Mouse (Mus musculus) frontal cortex, adult (tissue): ENCODE results near the gene Olfr558.

Experiments used
- ATAC-seq: cut with Nextera tagmentation; 2 replicates; pipeline ENCODE4 v1.9.2; 2017; ENCODE audit warnings: mild to moderate bottlenecking, moderate library complexity, mixed read lengths; ENCODE audit not compliant: low TSS enrichment

The Olfr558 gene

DNA sequence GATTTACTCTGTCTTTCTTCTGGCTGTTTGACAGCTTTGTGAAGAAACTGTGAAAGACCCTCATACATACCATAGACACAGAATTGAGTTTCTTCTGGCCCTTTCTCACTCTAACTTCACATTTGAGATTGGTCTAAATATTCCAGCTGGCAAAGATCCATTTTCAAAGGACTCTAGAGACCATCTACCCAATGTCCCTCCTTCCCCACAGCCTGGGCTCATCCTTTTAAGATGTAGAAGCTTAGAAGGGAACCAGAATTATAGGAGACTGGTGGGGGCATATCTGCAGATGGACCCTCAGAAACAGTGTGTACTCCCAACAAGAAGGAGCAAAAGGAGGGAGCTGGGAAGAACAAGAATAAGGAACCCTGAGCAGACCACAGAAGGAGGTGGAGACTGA, at the start of gene Olfr558:
Gene Olfr558, plus strand, starts transcription at position 301 of the 400 bp plus-strand sequence.
- no peak for ATAC-seq

- no peak for ATAC-seq
These were observed 43.5 kb upstream of the Olfr558 start, which contains the start of gene Olfr555 for GRCm38 (mm10) chr7:102658523-102658922. TSS of gene Olfr555 (plus strand) at chr7:102658823.

DNA sequence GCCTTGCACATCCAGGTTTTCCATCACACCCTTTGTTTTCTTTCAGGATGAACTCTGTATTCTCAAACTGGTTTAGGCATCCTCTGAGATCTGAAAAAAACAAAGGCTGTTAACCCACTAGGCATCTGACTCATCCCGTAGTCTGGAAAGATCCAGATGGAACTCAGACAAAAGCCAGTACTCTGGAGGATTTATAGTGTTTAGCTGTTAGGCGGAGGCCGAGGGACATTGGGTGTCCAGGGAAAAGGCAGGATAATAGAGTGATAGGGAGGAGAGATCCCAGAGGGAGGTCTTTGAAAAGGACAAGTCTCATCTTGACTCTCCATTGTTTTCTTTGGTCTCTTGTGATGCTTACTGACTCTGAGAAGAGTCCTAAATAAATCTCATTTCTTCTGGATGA, 37.4 kb upstream of the Olfr558 start, which contains the start of gene Olfr556:
Gene Olfr556, plus strand, starts transcription at position 301 of the 400 bp plus-strand sequence.
- ATAC-seq, result no peak

- no peak for ATAC-seq
These were observed 36.6 kb upstream of the Olfr558 start for GRCm38 (mm10) chr7:102665378-102665777.

DNA sequence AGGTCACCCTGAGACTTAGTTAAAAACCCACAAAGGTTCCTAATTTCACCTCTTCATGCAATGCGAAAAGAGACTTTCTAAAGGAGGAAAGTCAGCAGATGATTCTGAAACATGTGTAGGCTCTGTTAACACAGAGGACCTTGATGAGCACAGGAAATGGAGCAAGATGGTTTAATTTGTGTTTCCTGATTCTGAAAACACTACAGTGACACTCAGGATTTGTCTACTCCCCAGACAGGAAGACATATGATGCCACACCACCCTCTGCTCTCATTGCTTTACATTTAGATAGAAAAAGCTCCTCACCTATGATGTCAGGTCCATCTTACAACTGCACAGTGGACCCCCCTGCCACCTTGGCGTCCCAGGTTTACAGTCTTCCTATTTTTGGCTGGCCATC, 25.8 kb upstream of the Olfr558 start:
- no peak for ATAC-seq

- no peak for ATAC-seq
These were observed 20.1 kb upstream of the Olfr558 start for GRCm38 (mm10) chr7:102681916-102682315.

DNA sequence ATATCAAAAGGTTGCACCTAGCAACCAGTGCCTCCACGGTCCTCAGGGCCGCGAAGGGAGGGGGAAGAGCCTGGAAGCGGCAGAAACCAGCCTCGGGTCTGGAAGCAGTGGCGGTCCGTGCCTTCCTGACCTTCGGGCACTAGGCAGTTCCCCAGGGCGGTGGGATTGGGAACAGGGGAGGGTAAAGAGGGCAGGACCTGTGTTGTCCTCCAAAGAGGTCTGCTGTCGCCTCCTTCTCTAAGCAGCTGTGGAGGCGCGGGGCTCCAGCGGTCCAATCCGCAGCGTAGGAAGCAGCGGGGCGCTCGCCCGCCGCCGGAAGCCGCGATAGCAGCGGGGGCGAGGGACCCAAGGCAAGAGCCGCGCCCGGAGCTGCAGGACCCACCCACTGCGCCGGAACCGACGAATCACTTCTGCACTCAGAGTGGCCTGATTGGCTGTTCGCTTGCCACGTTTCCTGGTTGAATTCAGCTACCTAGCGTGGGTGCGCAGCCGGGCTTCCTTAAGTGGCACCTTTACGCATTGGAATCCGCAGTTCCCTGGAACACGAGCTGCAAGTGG, 15.0 kb upstream of the Olfr558 start, which contains the start of gene Trim68:
Gene Trim68, minus strand, starts transcription at position 384 of the 558 bp plus-strand sequence.
- ATAC-seq, result peak; percentile 100

GRCm38 (mm10) chr7:102695358-102696125, 6.5 kb upstream of the Olfr558 start, which contains the start of gene Olfr557:
TSS of gene Olfr557 (plus strand) at chr7:102695910.
- peak; percentile 55; the same call in 1 of the 2 replicates for ATAC-seq

DNA sequence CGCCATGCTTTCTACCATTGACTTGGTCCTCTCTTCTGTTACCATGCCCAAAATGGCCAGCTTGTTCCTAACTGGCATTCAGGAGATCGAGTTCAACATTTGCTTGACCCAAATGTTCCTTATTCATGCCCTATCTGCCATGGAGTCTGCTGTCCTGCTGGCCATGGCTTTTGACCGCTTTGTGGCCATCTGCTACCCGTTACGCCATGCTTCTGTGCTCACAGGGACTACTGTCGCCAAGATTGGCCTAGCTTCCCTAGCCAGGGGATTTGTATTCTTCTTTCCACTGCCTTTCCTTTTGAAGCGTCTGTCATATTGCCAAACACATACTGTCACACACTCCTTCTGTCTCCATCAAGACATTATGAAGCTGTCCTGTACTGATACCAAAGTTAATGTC, 3.6 kb upstream of the Olfr558 start:
- no peak for ATAC-seq

GRCm38 (mm10) chr7:102718970-102719369, 17.0 kb downstream of the Olfr558 start, which contains the start of gene Olfr33:
TSS of gene Olfr33 (minus strand) at chr7:102719070.
- ATAC-seq, result no peak

DNA sequence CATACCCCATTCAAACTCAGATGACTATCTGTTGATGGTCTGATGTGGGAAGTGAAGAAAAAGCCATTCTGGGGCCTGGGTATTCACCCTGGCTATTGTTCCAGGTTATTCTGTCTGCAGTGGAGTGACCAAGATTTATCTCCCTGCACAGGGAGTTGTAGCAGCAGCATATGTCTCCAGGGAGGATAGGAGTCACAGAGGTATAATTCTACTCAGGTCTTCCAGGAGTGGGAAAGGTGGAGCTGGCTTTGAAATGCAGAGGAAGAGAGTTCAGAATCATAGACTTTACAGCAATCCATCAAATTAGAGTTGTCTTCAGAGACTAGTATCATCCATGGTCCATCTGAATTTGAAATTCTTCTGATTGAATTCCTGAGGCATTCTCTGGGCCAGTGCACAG, 25.4 kb downstream of the Olfr558 start, which contains the start of gene Olfr559:
Gene Olfr559, minus strand, starts transcription at position 101 of the 400 bp plus-strand sequence.
- ATAC-seq, result no peak

DNA sequence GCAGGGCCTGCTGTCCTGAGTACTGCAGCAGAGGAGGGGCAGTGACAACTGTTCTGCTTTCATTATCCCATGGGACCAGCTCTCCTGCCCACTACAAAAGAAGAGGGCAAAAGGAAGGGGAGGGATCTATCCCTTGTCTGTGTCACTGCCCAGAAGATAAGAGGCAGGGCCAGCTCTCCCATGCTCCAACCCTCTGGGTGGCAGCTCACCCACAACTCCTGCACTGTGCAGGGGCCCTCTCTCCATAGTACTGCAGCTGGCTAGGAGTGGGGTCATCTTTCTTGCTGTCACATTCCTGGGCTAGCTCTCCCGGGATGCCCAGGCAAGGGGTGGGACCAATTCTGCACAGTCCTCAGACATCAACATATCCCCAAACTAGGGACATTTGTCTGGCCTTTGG, 31.8 kb downstream of the Olfr558 start:
- no peak for ATAC-seq

DNA sequence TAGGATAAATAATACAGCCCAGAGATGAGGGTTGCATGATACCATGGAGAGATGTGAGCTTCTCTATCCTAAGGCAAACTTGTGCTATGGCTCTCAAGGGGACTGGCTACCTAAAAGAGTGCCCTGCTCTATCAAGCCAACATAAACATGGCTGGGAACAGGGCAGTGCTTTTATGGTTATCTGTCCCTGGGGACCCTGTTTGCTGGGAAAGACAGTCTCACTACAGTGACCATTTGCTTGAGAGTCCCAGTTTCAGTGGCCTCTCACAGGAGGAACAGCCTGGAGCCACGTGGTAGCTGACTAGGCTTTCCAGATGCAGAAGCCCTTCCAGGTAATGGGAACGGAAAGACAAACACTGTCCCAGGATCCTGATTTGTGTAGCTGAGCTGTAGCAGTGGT, 35.7 kb downstream of the Olfr558 start:
- no peak for ATAC-seq

DNA sequence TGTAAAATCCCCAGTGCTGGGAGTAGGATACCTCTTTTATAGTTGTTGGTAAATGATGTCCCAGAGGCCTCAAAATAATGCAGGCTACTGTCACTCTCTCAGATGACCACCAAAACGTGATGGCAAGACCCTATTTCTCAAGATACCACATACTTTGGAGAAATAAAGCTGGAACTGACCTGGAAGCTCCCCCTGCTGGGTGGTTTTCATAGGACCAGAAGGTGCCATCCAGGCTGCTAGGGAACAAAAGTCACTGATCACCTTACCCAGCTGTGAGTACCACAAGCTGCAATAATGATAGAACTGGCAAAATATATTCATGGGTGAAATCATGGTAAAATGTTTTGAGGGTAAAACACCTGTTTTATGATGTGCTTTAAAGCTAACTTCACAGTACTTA, 50.1 kb downstream of the Olfr558 start:
- ATAC-seq, result no peak

DNA sequence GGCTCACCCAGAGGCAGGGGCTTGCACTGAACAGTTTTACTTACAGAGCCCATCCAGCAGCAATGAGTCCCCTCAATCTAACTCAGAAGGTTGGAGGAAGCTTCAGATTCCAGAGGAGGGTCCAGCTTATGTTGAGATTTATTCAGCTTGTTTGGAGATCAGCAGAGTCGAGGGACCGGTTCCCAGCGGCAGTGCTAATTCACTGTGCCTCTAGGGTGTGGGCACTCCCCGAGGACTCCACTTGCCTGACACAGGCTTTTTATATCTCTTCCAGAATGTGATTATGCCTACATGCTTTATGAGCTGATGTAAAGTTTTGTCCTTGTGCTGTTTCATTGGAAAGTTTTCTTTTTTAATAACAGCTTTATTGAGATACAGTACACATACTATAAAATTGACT, 57.3 kb downstream of the Olfr558 start, which contains the start of the genes Olfr560 and Olfr78:
Gene Olfr560, minus strand, starts transcription at position 101 of the 400 bp plus-strand sequence.
Gene Olfr78, minus strand, starts transcription at position 206 of the 400 bp plus-strand sequence.
- ATAC-seq, result peak; percentile 31; the same call in 1 of the 2 replicates
